Comparison of ENCODE assay signal across 20 mouse cellular contexts in the genomic region with DNA sequence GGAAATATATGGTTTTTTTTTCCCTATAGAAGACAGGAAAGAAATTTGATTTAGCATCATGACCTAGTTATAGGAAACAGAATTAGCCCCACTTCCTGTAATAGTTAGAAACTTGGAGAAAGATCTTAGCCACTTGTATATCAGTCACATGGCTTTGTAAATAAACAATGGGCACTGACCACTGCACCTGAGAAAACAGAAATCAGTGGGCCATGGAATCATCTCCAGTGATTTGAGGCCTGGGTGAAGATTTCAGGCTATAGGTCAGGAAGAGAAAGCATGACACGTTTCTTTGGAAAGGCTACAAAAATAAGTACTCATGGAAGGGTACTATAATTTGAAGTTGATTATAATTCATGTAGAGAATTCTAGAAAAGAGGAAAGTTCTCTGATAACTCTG.
A peak's percentile ranks its signal among the peaks of the same experiment; 100 is the strongest.
DNase-seq lines count a peak whose midpoint lies in the region; ATAC-seq lines count a peak whose summit lies in the region.
"Had no signal": no experiment of that assay in that cellular context is flagged by ENCODE, and none has a peak within 500 bp of the region (broad histone marks: within the 10 kb centered on the region; RNA-seq: fewer than 3 reads in every experiment).

No protein-coding gene starts in this region.

- H3K4me3 ChIP-seq in kidney, embryonic 15.5 days (replicated peaks): no peak overlapping the region
- H3K4me3 ChIP-seq: embryonic facial prominence, embryonic 13.5 days; embryonic facial prominence, embryonic 15.5 days; erythroblast, embryonic 14.5 days; forebrain, embryonic 10.5 days; forebrain, embryonic 12.5 days had no signal

- no peak overlapping the region for H3K4me2 ChIP-seq in kidney, embryonic 15.5 days
- H3K4me2 ChIP-seq: embryonic facial prominence, embryonic 13.5 days; embryonic facial prominence, embryonic 15.5 days; forebrain, embryonic 12.5 days had no signal

- H3K9ac ChIP-seq in kidney, embryonic 15.5 days: no peak overlapping the region
- H3K9ac ChIP-seq: embryonic facial prominence, embryonic 13.5 days; embryonic facial prominence, embryonic 15.5 days; forebrain, embryonic 12.5 days had no signal

- DNase-seq in embryo, embryonic 10.5 days (ENCODE audit: low spot score): peak; percentile 10
- no peak for DNase-seq in embryo, embryonic 11 days
- DNase-seq in kidney, postnatal 10 days: no peak
- DNase-seq: adrenal gland, adult 2 months; adrenal gland, postnatal 10 days; adrenal gland, postnatal 25 days; cerebellum, adult 11 months; cerebellum, adult 18-20 months; cerebellum, adult 8-10 months; cerebellum, adult 9-11 months; cerebellum, postnatal 14 days; cerebellum, postnatal 36 days had no signal

- WGBS in kidney, embryonic 15.5 days: 8% methylated on average over 1 of the region's 1 CpGs

- H3K27ac ChIP-seq in kidney, embryonic 15.5 days: no peak overlapping the region
- H3K27ac ChIP-seq: embryonic facial prominence, embryonic 13.5 days; embryonic facial prominence, embryonic 15.5 days; forebrain, embryonic 10.5 days; forebrain, embryonic 12.5 days had no signal

- no peaks in the 10 kb centered on the region for H3K36me3 ChIP-seq in kidney, embryonic 15.5 days
- H3K36me3 ChIP-seq: embryonic facial prominence, embryonic 13.5 days; embryonic facial prominence, embryonic 15.5 days; forebrain, embryonic 10.5 days; forebrain, embryonic 12.5 days had no signal

- H3K27me3 ChIP-seq in kidney, embryonic 15.5 days: no peaks in the 10 kb centered on the region
- H3K27me3 ChIP-seq: embryonic facial prominence, embryonic 13.5 days; embryonic facial prominence, embryonic 15.5 days; forebrain, embryonic 12.5 days had no signal

- H3K9me3 ChIP-seq in kidney, embryonic 15.5 days (replicated peaks): no peaks in the 10 kb centered on the region
- H3K9me3 ChIP-seq: embryonic facial prominence, embryonic 13.5 days; embryonic facial prominence, embryonic 15.5 days; forebrain, embryonic 10.5 days; forebrain, embryonic 12.5 days had no signal

- ATAC-seq in kidney, embryonic 15.5 days (replicated peaks; ENCODE audit: low FRiP score): peak; percentile 81
- ATAC-seq: forebrain, embryonic 14.5 days; forebrain, embryonic 16.5 days had no signal

- H3K4me1 ChIP-seq in kidney, embryonic 15.5 days: no peaks in the 10 kb centered on the region
- H3K4me1 ChIP-seq: embryonic facial prominence, embryonic 13.5 days; embryonic facial prominence, embryonic 15.5 days; forebrain, embryonic 10.5 days; forebrain, embryonic 12.5 days had no signal
